Mouse (Mus musculus) lung, postnatal 0 days (tissue): ENCODE data around the gene Brd3os. TPM values are rescaled to one million over a fixed set of nuclear protein-coding genes. Genes with fewer than 3 reads are reported as not detected.

Source experiments
- ATAC-seq: fragments of 200-750 bp; cut with Nextera tagmentation; 2 replicates; pipeline ENCODE4 v1.8.0; 2017; ENCODE audit warnings: moderate library complexity
- DNase-seq: peaks from one replicate; pipeline ENCODE4 v3.0.0-alpha.2; 2016; ENCODE audit warnings: low spot score
- H3K27ac ChIP-seq: fragments of 300-500 bp; sonication (generic); 2 replicates; pipeline ENCODE4 v1.5.1; 2014; ENCODE audit warnings: antibody characterized with exemption, mild to moderate bottlenecking, low read length, mixed read lengths
- H3K27me3 ChIP-seq: fragments of 300-500 bp; sonication (generic); replicated peaks from 2 replicates; pipeline ENCODE4 v1.6.1; 2014; ENCODE audit warnings: low read length, mixed read lengths; ENCODE audit not compliant: insufficient read depth
- H3K36me3 ChIP-seq: fragments of 300-500 bp; sonication (generic); 2 replicates; pipeline ENCODE4 v1.6.1; 2014; ENCODE audit warnings: low read length, mixed read lengths; ENCODE audit not compliant: insufficient read depth
- H3K4me1 ChIP-seq: fragments of 300-500 bp; sonication (generic); 2 replicates; pipeline ENCODE4 v1.6.1; 2014; ENCODE audit warnings: antibody characterized with exemption, low read depth, low read length, mixed read lengths; ENCODE audit not compliant: insufficient read depth
- H3K4me2 ChIP-seq: fragments of 300-500 bp; sonication (generic); replicated peaks from 2 replicates; pipeline ENCODE4 v1.6.1; 2014; ENCODE audit warnings: low read depth, mild to moderate bottlenecking, low read length, moderate library complexity, mixed read lengths
- H3K4me3 ChIP-seq: fragments of 300-500 bp; sonication (generic); 2 replicates; pipeline ENCODE4 v1.5.1; 2014; ENCODE audit warnings: low read depth, low read length
- H3K9ac ChIP-seq: fragments of 300-500 bp; sonication (generic); replicated peaks from 2 replicates; pipeline ENCODE4 v1.6.1; 2014; ENCODE audit warnings: low read depth, mild to moderate bottlenecking
- H3K9me3 ChIP-seq: fragments of 300-500 bp; sonication (generic); 2 replicates; pipeline ENCODE4 v1.6.1; 2016; ENCODE audit warnings: low read length, mixed read lengths
- CTCF ChIP-seq: IDR thresholded peaks from 2 replicates; pipeline ENCODE4 v1.5.1; 2016; ENCODE audit warnings: antibody characterized with exemption, mild to moderate bottlenecking
- EP300 ChIP-seq: IDR thresholded peaks from 2 replicates; pipeline ENCODE4 v1.6.1; 2016; ENCODE audit warnings: antibody characterized with exemption, mild to moderate bottlenecking, control low read depth
- WGBS: fragments of 180-500 bp; shearing (Covaris S2); extraction: QIAGEN DNeasy Blood & Tissue Kit; methylation state at CpG from one replicate; pipeline ENCODE4 v1.1.7; 2014; 5-methylcytosine and 5-hydroxymethylcytosine counted together
- polyA plus RNA-seq: library from polyadenylated mRNA; unstranded; fragments of >200 nt; fragmentation: Nextera tagmentation; extraction: Ambion mirVana; gene quantifications from 2 replicates; pipeline ENCODE4 v1.2.1, GENCODE M21; 2015

Brd3os gene
- polyA plus RNA-seq, 1 experiment from 2014 or later, result 3.8 TPM

DNA sequence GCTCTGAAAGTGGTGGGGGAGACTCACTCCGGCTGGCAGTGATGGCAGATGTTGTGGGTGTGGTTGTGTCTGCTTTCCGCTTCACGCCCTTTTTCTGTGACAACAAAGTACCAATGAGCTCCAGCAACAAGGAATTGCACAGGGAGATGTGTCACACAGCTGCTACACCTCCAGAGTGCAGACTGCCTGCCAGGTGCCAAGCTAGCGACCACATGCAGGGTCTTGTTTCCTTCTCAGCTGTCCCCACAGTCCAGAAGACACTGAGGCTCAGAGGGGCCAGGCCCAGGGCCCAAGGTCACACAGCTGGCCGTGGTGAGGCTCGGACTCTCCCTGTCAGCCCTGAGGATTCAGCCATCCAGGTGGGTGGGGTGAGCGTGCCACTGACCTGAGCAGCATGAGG lies 17.6 kb downstream of the Brd3os start:
- no peak for ATAC-seq
- peaks cover 52% of the 10 kb centered on the region for H3K36me3 ChIP-seq
- no peak for TF ChIP-seq CTCF
- TF ChIP-seq EP300, result no peak
- DNase-seq, result no peak
- no peak overlapping the region for H3K9ac ChIP-seq
- H3K4me1 ChIP-seq, result no peaks in the 10 kb centered on the region
- H3K9me3 ChIP-seq, result no peaks in the 10 kb centered on the region
- no peak overlapping the region for H3K27ac ChIP-seq
- H3K4me2 ChIP-seq, result no peak overlapping the region
- H3K27me3 ChIP-seq, result no peaks in the 10 kb centered on the region
- WGBS, result 89% methylated on average over 7 of the region's 7 CpGs
- no peak overlapping the region for H3K4me3 ChIP-seq

DNA sequence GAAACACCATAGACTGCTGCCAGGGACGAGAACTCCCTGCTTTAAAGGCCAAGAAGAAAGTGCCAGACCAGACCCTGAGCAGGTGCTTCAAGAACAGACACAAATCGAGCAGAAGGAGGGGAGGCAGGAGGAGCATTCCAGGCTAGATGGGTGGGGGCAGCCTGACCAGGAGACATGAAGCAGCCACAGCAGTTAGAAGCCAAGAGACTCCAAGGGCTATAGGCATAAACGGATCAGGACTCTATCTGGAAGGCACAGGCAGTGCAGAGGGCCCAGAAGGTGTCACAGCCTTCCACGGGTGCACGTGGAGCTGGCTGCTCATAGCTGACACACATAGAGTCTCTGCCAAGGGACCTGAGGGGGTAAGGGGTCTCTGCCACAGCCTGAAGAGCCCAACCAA lies 18.0 kb downstream of the Brd3os start:
- Histone ChIP-seq H3K27me3 (no peaks in the 10 kb centered on the region), H3K9me3 (no peaks in the 10 kb centered on the region), H3K36me3 (peaks cover 49% of the 10 kb centered on the region), H3K4me2 (no peak overlapping the region), H3K4me1 (no peaks in the 10 kb centered on the region), H3K27ac (no peak overlapping the region), H3K4me3 (no peak overlapping the region), H3K9ac (no peak overlapping the region)
- ATAC-seq (no peak), DNase-seq (no peak)
- TF ChIP-seq EP300 (no peak), CTCF (no peak)
- WGBS, result 86% methylated on average over 5 of the region's 5 CpGs

DNA sequence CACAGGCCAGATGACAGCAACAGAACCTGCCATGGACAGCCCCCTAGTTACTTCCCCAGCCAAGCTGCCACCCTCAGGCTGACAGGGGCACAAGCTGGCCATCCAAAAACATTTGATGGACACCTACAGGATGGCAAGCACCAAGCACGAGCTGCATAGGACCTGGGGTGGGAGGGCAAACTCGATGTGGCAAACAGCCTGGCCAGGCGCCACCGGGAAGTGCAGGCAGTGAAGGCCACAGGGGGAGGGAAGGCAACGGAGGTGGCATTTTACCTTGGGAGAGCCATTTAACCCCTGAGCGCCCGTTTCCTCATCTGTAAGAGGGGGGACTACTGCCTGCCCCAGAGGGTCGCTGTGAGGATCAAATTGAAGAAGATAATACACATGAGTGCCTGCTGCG lies 18.5 kb downstream of the Brd3os start:
- Histone ChIP-seq H3K9ac (no peak overlapping the region), H3K9me3 (no peaks in the 10 kb centered on the region), H3K4me1 (no peaks in the 10 kb centered on the region), H3K4me2 (no peak overlapping the region), H3K4me3 (no peak overlapping the region), H3K36me3 (peaks cover 46% of the 10 kb centered on the region), H3K27me3 (no peaks in the 10 kb centered on the region), H3K27ac (no peak overlapping the region)
- no peak for DNase-seq
- TF ChIP-seq EP300 (no peak), CTCF (no peak)
- 63% methylated on average over 9 of the region's 9 CpGs for WGBS
- no peak for ATAC-seq

DNA sequence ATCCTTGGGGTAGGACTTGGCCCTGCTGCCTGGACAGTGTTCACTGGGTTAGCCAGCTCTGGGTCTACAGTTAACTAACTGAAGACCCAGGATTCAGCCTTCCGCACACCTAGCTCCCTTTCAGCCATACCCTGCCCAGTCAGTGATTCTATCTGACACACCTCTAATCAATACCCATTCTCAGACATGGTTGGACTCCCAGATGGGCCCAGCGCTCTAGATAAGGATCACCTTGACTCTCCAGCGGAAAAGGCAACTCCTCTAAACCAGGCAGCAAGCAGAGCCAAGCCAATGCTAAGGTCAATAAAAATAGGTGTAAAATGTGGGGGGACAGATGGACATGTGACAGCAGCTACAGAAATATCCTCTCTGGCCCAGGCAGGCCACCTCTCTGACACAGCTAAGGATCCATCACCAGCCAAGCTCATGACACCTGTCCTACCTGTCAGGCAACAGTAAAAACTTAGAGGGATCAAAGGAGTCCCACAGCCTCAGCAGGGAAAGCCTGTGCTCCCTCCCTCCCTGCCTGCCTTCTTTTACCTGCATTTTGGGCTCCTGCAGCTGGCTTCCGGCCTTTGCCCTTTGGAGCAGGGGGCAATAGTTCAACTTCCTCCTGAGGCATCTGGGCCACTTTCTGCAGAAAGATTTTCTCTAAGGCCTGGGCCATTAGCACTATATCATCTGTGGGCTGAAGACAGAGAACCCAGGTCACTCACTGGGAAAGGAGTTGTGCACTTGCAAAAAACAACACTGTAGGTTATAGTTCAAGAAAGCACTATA lies 19.9 kb downstream of the Brd3os start:
- Histone ChIP-seq H3K4me1 (no peaks in the 10 kb centered on the region), H3K4me2 (no peak overlapping the region), H3K27me3 (no peaks in the 10 kb centered on the region), H3K36me3 (peaks cover 32% of the 10 kb centered on the region), H3K27ac (no peak overlapping the region), H3K9me3 (no peaks in the 10 kb centered on the region), H3K4me3 (no peak overlapping the region), H3K9ac (no peak overlapping the region)
- no peak for DNase-seq
- TF ChIP-seq CTCF, result no peak
- TF ChIP-seq EP300, result no peak
- ATAC-seq, result no peak
- 91% methylated on average over 4 of the region's 4 CpGs for whole genome bisulfite sequencing

DNA sequence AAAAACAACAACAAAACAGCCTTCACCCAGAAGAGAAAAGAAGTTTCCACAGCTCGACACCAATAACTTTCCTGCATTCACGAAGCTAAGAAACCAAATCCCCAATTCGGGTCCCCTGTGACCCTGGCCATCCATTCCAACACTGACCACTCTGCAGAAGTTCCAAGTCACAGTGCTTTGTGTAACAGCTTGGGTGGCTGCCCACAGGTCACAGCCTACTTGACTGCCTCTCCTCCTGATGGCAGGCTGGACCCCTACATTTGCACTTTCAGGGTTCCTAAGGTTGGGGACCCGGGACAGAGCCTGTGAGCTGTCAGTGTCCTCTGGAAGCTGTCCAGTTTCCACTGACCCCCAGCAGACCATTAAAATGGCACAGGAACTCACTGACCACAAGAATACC lies 20.8 kb downstream of the Brd3os start:
- H3K4me3 ChIP-seq, result no peak overlapping the region
- WGBS, result 87% methylated on average over 4 of the region's 4 CpGs
- DNase-seq (no peak), ATAC-seq (no peak)
- H3K27me3 ChIP-seq, result no peaks in the 10 kb centered on the region
- no peaks in the 10 kb centered on the region for H3K4me1 ChIP-seq
- H3K9ac ChIP-seq, result no peak overlapping the region
- no peak overlapping the region for H3K27ac ChIP-seq
- no peak for TF ChIP-seq EP300
- H3K36me3 ChIP-seq, result peaks cover 27% of the 10 kb centered on the region
- no peak overlapping the region for H3K4me2 ChIP-seq
- H3K9me3 ChIP-seq, result no peaks in the 10 kb centered on the region

DNA sequence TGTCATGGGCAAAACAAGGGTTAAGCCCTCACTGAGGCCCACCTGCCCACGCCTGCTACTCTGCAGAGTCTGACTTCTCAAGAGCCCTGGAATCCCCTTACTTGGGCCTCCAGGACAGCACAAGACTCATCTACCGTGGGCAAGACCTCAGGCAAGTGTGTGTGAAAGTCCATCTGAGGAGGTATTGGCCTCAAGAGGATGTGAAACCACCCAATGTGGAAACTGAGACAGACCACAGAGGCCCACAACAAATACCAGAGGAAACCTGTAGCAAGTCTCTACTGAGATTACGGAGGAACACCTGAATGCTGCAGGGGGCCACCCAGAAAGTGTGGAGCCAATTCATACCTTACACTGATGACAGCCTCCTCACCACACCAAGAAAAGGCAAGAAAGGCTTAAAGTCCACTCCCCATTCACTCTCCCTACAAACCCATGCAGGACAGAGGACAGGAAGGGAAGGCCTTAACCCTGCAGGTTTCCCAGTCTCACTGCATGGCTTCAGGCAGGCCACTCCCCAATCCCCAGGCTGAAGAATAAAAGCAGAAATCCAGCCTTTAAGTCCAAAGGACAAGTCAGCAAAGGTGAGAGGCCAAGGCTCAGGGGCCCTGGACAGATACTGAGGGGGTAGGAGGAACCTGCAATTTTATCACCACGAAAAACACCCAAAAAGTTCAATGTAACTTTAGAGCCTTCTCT lies 27.3 kb downstream of the Brd3os start:
- Histone ChIP-seq H3K27ac (no peak overlapping the region), H3K4me2 (no peak overlapping the region), H3K4me3 (no peak overlapping the region), H3K36me3 (no peaks in the 10 kb centered on the region), H3K4me1 (peaks cover 11% of the 10 kb centered on the region; the same call in 1 of the 2 replicates), H3K27me3 (no peaks in the 10 kb centered on the region), H3K9me3 (no peaks in the 10 kb centered on the region), H3K9ac (no peak overlapping the region)
- DNase-seq, result no peak
- TF ChIP-seq EP300 (no peak), CTCF (no peak)
- WGBS, result 65% methylated on average over 4 of the region's 4 CpGs
- ATAC-seq, result no peak
